Mouse (Mus musculus) neutrophil, adult 5-6 weeks (primary cell): ENCODE results near the gene Gm44973. TPM values are rescaled to one million over a fixed set of nuclear protein-coding genes. Genes with fewer than 3 reads are reported as not detected.
A peak's percentile ranks its signal among the peaks of the same experiment; 100 is the strongest.
"Not testable (repeated sequence)": the region's sequence is repeated elsewhere in the genome, so short reads cannot be mapped to it uniquely, and the experiment has no call there.

Experiments
- ATAC-seq: fragments of 151-379, 151-347 bp; 2 replicates; pipeline ENCODE4 v1.8.0; 2017; ENCODE audit warnings: mild to moderate bottlenecking, moderate TSS enrichment; ENCODE audit not compliant: insufficient number of reproducible peaks, poor library complexity, low FRiP score, severe bottlenecking; ENCODE audit errors: extremely low read depth
- total RNA-seq: library from RNA; stranded (forward); fragments of 200-1000 nt; gene quantifications from 2 replicates; pipeline ENCODE4 v1.2.3, GENCODE M21; 2017

Gene Gm44973
- total RNA-seq, 1 experiment from 2014 or later, result not detected

- ATAC-seq, result no peak
Measured at GRCm38 (mm10) chr7:5073586-5073985, 58.3 kb downstream of the Gm44973 start.

DNA sequence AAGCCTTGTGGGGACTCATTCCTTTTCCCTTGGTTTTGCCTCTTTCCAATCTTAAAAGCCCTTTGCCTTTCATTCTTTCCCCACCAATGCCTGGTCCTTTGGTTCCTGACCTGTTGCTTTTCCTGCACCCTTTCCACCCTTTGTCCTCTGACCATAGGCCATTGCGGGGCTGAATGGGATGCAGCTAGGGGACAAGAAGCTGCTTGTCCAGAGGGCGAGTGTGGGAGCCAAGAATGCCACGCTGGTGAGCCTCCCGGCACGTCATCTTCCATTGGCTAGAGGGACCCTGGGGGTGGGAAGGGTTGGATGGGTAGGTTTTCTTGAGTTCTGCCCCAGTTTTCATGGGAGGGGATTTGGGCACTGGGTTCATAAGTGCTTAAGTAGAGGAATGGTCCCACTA, 59.7 kb downstream of the Gm44973 start:
- no peak for ATAC-seq

DNA sequence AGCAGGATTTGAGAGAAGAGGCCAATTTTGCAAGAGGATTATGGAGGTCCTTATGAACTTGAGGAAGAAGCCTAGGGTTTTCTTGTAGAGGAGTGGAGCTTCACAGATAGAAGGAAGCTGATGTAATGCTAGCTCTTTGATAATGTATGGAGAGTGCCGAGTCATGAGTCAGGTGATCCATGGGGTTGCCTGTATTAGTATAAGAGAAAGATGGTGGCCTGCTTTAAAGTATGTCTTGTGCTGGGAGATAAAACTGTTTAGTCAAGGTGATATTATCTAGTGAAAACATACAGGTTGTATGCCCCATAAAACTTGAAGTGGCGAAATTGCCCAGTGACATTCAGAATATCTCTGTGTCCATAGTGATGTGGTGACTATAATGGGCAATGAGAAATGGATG, 61.6 kb downstream of the Gm44973 start:
- no peak for ATAC-seq

- ATAC-seq, result not testable (repeated sequence)
Measured at GRCm38 (mm10) chr7:5079365-5080009, 64.2 kb downstream of the Gm44973 start.

DNA sequence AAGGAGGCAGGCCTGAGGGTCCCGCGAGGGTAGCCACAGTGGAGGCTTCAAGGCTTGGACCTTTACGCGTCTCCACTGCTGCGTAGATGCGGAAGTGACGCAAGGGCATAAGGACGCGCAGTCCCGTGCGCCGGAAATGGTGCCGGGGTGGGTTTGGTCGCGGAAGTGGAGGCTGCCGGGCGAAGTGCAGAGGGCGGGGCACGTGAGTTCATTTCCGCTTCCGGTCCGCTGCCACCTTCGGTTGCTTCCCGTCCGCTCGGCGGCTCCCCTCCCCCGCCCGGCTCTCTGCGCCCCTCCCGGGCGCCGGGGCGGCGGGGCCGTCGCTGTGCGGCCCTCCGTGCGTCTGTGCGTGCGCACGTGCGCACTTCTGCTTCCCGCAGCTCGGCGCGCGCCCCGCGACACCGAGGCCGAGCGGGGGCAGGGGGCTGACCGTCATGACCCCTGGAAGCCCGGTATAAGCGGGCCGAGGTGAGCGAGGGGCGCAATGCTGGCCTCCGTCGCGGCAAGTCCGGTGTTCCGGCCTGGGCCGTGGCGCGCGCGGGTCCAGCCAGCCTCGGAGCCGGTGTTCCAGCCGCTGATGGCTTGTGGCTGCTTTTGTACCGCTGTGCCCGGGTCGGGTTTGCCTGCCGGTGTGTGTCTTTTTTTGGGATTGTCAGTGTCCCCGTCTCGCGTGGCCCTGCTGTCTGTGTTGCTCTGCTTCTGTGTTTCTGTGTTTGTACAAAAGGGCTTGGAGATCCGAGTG, 64.9 kb downstream of the Gm44973 start, which contains the start of gene Epn1:
Epn1 (plus strand) TSS at position 226 of the 742 bp plus-strand sequence.
- peak; percentile 93 for ATAC-seq

DNA sequence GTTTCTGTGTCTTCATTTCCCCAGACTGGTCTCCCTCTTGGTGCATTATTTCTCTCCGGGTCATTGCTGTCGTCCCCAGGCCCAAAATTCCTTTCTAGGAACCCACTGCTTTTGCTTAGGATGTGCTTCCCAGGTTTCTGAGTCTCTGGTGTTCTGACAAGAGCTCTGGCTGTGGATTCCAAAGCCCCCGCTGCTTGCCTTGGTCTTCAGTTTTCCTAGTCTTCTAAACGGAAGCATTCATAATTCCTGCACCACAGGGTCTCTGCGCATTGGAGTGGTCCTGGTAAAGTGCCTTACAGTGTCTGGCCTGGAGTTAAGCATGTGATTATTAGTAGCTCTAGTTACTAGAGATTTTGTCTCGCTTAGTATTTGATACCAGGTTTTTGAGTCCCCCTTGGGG, 65.5 kb downstream of the Gm44973 start:
- ATAC-seq, result no peak

- no peak for ATAC-seq
Measured at GRCm38 (mm10) chr7:5081241-5081640, 65.9 kb downstream of the Gm44973 start.

- no peak for ATAC-seq
Measured at GRCm38 (mm10) chr7:5081939-5082338, 66.6 kb downstream of the Gm44973 start.

Other genes with a start within 250 kb of the Gm44973 start
- not detected in 2 replicates for gene Fam71e2, start 244.2 kb upstream of the Gm44973 start, total RNA-seq
- not detected in 2 replicates for gene Il11, start 232.6 kb upstream of the Gm44973 start, total RNA-seq
- gene Tmem190, start 232.6 kb upstream of the Gm44973 start, total RNA-seq, result not detected in 2 replicates
- 1.1 and 2.2 TPM in 2 replicates for gene Tmem238, start 225.8 kb upstream of the Gm44973 start, total RNA-seq
- 325 and 398 TPM in 2 replicates for gene Rpl28, start 222.6 kb upstream of the Gm44973 start, total RNA-seq
- gene Ube2s, start 202.9 kb upstream of the Gm44973 start, total RNA-seq, result 94.5 and 103 TPM in 2 replicates
- not detected in 2 replicates for gene Shisa7, start 170.8 kb upstream of the Gm44973 start, total RNA-seq
- gene Isoc2b, start 145.2 kb upstream of the Gm44973 start, total RNA-seq, result 11.3 and 12.2 TPM in 2 replicates
- 4.0 and 4.2 TPM in 2 replicates for gene Isoc2a, start 138.3 kb upstream of the Gm44973 start, total RNA-seq
- gene Gm36210, start 109.0 kb upstream of the Gm44973 start, total RNA-seq, result not detected in 2 replicates
- gene Zfp628, start 100.3 kb upstream of the Gm44973 start, total RNA-seq, result 6.0 and 7.2 TPM in 2 replicates
- 1.2 and 2.2 TPM in 2 replicates for gene Nat14, start 93.5 kb upstream of the Gm44973 start, total RNA-seq
- 0.47 and 1.4 TPM in 2 replicates for gene Ssc5d, start 89.7 kb upstream of the Gm44973 start, total RNA-seq
- gene Sbk2, start 51.1 kb upstream of the Gm44973 start, total RNA-seq, result not detected in 2 replicates
- not detected in 2 replicates for gene Sbk3, start 44.3 kb upstream of the Gm44973 start, total RNA-seq
- 4.1 and 4.5 TPM in 2 replicates for gene Zfp579, start 19.3 kb upstream of the Gm44973 start, total RNA-seq
- 8.8 and 13.7 TPM in 2 replicates for gene Zfp524, start 1.1 kb upstream of the Gm44973 start, total RNA-seq
- gene Fiz1, start 799 bp upstream of the Gm44973 start, total RNA-seq, result 19.8 and 22.2 TPM in 2 replicates
- 34.3 and 38.5 TPM in 2 replicates for gene Zfp865, start 4.9 kb downstream of the Gm44973 start, total RNA-seq
- gene Ccdc106, start 5.1 kb downstream of the Gm44973 start, total RNA-seq, result 0.23 TPM in 1 of 2 replicates, not detected in the other
- gene 4632433K11Rik, start 18.6 kb downstream of the Gm44973 start, total RNA-seq, result 0.98 and 1.6 TPM in 2 replicates
- 2.9 and 3.4 TPM in 2 replicates for gene Zfp784, start 22.9 kb downstream of the Gm44973 start, total RNA-seq
- gene Zfp580, start 36.0 kb downstream of the Gm44973 start, total RNA-seq, result 0.93 TPM in 1 of 2 replicates, not detected in the other
- gene U2af2, start 46.6 kb downstream of the Gm44973 start, total RNA-seq, result 168 and 188 TPM in 2 replicates
- 118 and 130 TPM in 2 replicates for gene Epn1, start 64.7 kb downstream of the Gm44973 start, total RNA-seq
- not detected in 2 replicates for gene Rfpl4, start 101.5 kb downstream of the Gm44973 start, total RNA-seq
- 0.98 TPM in 1 of 2 replicates, not detected in the other for gene Rasl2-9, start 110.5 kb downstream of the Gm44973 start, total RNA-seq
- gene Vmn1r55, start 134.2 kb downstream of the Gm44973 start, total RNA-seq, result not detected in 2 replicates
- gene Vmn1r56, start 181.3 kb downstream of the Gm44973 start, total RNA-seq, result not detected in 2 replicates
- not detected in 2 replicates for gene Vmn1r57, start 203.0 kb downstream of the Gm44973 start, total RNA-seq